Mouse (Mus musculus): Measurements from ENCODE around the gene Tas2r119. TPM values are rescaled to one million over a fixed set of nuclear protein-coding genes. Genes with fewer than 3 reads are reported as not detected.

The Tas2r119 gene
- polyA plus RNA-seq (2015; fragmentation: Nextera tagmentation; extraction: Ambion mirVana), result not detected in 2 replicates

- Histone ChIP-seq H3K9me3 (no peaks in the 10 kb centered on the region), H3K27me3 (replicated peaks) (no peaks in the 10 kb centered on the region), H3K4me3 (no peak within 1 kb of the TSS), H3K4me1 (no peaks in the 10 kb centered on the region), H3K27ac (replicated peaks) (no peak within 1 kb of the TSS), H3K4me2 (no peak within 1 kb of the TSS), H3K9ac (no peak within 1 kb of the TSS), H3K36me3 (no peaks in the 10 kb centered on the region)
- ATAC-seq (ENCODE audit: extremely low read depth, insufficient number of reproducible peaks, low FRiP score, low TSS enrichment), result no peak
- 70% methylated on average over 4 of the region's 4 CpGs for WGBS
These were observed at the start of gene Tas2r119 for GRCm38 (mm10) chr15:32176989-32177388. Gene Tas2r119 (plus strand): TSS chr15:32177289.

GRCm38 (mm10) chr15:32132315-32132714 lies 44.8 kb upstream of the Tas2r119 start:
- Histone ChIP-seq H3K36me3 (no peaks in the 10 kb centered on the region), H3K4me1 (no peaks in the 10 kb centered on the region), H3K9ac (no peak overlapping the region)

DNA sequence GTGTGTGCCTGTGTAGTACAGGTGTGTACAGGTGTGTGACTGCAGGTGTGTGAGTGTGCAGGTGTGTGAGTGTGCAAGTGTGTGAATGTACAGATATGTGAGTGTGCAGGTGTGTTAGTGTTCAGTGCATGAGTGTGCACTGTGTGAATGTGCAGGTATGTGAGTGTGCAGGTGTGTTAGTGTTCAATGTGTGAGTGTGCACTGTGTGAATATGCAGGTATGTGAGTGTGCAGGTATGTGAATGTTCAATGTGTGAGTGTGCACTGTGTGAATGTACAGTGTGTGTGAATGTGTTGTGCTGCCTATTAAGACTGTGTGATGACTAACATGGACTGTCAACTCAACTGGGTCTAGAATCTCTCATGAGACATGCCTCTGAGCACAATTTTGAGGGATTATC lies 35.4 kb upstream of the Tas2r119 start:
- ATAC-seq (ENCODE audit: extremely low read depth, insufficient number of reproducible peaks, low FRiP score, low TSS enrichment), result no peak

More at GRCm38 (mm10) chr15:32132315-32132714, 44.8 kb upstream of the Tas2r119 start:
- no peak overlapping the region for H3K4me3 ChIP-seq
- no peaks in the 10 kb centered on the region for H3K27me3 ChIP-seq (replicated peaks)
- H3K27ac ChIP-seq (replicated peaks), result no peak overlapping the region
- no peaks in the 10 kb centered on the region for H3K9me3 ChIP-seq
- H3K4me2 ChIP-seq, result no peak overlapping the region
- ATAC-seq (ENCODE audit: extremely low read depth, insufficient number of reproducible peaks, low FRiP score, low TSS enrichment), result no peak
- 83% methylated on average over 7 of the region's 7 CpGs for WGBS

GRCm38 (mm10) chr15:32144269-32144668 lies 32.8 kb upstream of the Tas2r119 start:
- Histone ChIP-seq H3K27me3 (replicated peaks) (no peaks in the 10 kb centered on the region), H3K27ac (replicated peaks) (no peak overlapping the region), H3K4me3 (no peak overlapping the region), H3K4me1 (no peaks in the 10 kb centered on the region; the same call in 1 of the 2 replicates), H3K36me3 (no peaks in the 10 kb centered on the region), H3K4me2 (no peak overlapping the region), H3K9me3 (no peaks in the 10 kb centered on the region), H3K9ac (no peak overlapping the region)
- ATAC-seq (ENCODE audit: extremely low read depth, insufficient number of reproducible peaks, low FRiP score, low TSS enrichment), result no peak
- 49% methylated on average over 3 of the region's 3 CpGs for WGBS

More for the DNA sequence above, 35.4 kb upstream of the Tas2r119 start:
- Histone ChIP-seq H3K4me1 (no peaks in the 10 kb centered on the region), H3K27me3 (replicated peaks) (no peaks in the 10 kb centered on the region), H3K27ac (replicated peaks) (no peak overlapping the region), H3K4me2 (no peak overlapping the region), H3K4me3 (no peak overlapping the region), H3K9me3 (no peaks in the 10 kb centered on the region), H3K36me3 (no peaks in the 10 kb centered on the region), H3K9ac (no peak overlapping the region)

GRCm38 (mm10) chr15:32153404-32153803 lies 23.7 kb upstream of the Tas2r119 start:
- WGBS, result 74% methylated on average over 2 of the region's 2 CpGs
- ATAC-seq (ENCODE audit: extremely low read depth, insufficient number of reproducible peaks, low FRiP score, low TSS enrichment), result no peak
- no peaks in the 10 kb centered on the region for H3K27me3 ChIP-seq (replicated peaks)
- H3K9me3 ChIP-seq, result no peaks in the 10 kb centered on the region
- H3K4me2 ChIP-seq, result no peak overlapping the region
- no peaks in the 10 kb centered on the region for H3K36me3 ChIP-seq
- no peak overlapping the region for H3K9ac ChIP-seq
- no peak overlapping the region for H3K27ac ChIP-seq (replicated peaks)
- no peaks in the 10 kb centered on the region; the same call in 1 of the 2 replicates for H3K4me1 ChIP-seq
- H3K4me3 ChIP-seq, result no peak overlapping the region

GRCm38 (mm10) chr15:32153857-32154449 lies 23.1 kb upstream of the Tas2r119 start:
- no peaks in the 10 kb centered on the region for H3K27me3 ChIP-seq (replicated peaks)
- H3K9ac ChIP-seq, result no peak overlapping the region
- no peaks in the 10 kb centered on the region for H3K36me3 ChIP-seq
- H3K4me1 ChIP-seq, result no peaks in the 10 kb centered on the region
- H3K27ac ChIP-seq (replicated peaks), result no peak overlapping the region
- no peaks in the 10 kb centered on the region for H3K9me3 ChIP-seq
- no peak for ATAC-seq (ENCODE audit: extremely low read depth, insufficient number of reproducible peaks, low FRiP score, low TSS enrichment)
- WGBS, result 69% methylated on average over 11 of the region's 11 CpGs
- H3K4me3 ChIP-seq, result no peak overlapping the region
- no peak overlapping the region for H3K4me2 ChIP-seq

GRCm38 (mm10) chr15:32156126-32156525 lies 21.0 kb upstream of the Tas2r119 start:
- no peak overlapping the region for H3K4me2 ChIP-seq
- H3K4me3 ChIP-seq, result no peak overlapping the region
- H3K36me3 ChIP-seq, result no peaks in the 10 kb centered on the region
- no peak overlapping the region for H3K27ac ChIP-seq (replicated peaks)
- WGBS, result 77% methylated on average over 5 of the region's 5 CpGs
- H3K27me3 ChIP-seq (replicated peaks), result no peaks in the 10 kb centered on the region
- H3K4me1 ChIP-seq, result no peaks in the 10 kb centered on the region
- no peaks in the 10 kb centered on the region for H3K9me3 ChIP-seq
- no peak for ATAC-seq (ENCODE audit: extremely low read depth, insufficient number of reproducible peaks, low FRiP score, low TSS enrichment)
- H3K9ac ChIP-seq, result no peak overlapping the region

- H3K9me3 ChIP-seq, result no peaks in the 10 kb centered on the region
- no peak for ATAC-seq (ENCODE audit: extremely low read depth, insufficient number of reproducible peaks, low FRiP score, low TSS enrichment)
- peaks cover 7% of the 10 kb centered on the region for H3K4me1 ChIP-seq
These were observed 16.8 kb upstream of the Tas2r119 start for GRCm38 (mm10) chr15:32160281-32160680.

GRCm38 (mm10) chr15:32171764-32172163 lies 5.3 kb upstream of the Tas2r119 start:
- no peak overlapping the region for H3K4me3 ChIP-seq
- H3K36me3 ChIP-seq, result no peaks in the 10 kb centered on the region
- no peaks in the 10 kb centered on the region for H3K9me3 ChIP-seq
- no peak for ATAC-seq (ENCODE audit: extremely low read depth, insufficient number of reproducible peaks, low FRiP score, low TSS enrichment)
- H3K9ac ChIP-seq, result no peak overlapping the region
- H3K4me1 ChIP-seq, result no peaks in the 10 kb centered on the region
- H3K27me3 ChIP-seq (replicated peaks), result no peaks in the 10 kb centered on the region
- 51% methylated on average over 6 of the region's 6 CpGs for WGBS
- no peak overlapping the region for H3K27ac ChIP-seq (replicated peaks)
- no peak overlapping the region for H3K4me2 ChIP-seq

More at GRCm38 (mm10) chr15:32160281-32160680, 16.8 kb upstream of the Tas2r119 start:
- H3K4me2 ChIP-seq, result no peak overlapping the region
- no peak overlapping the region for H3K4me3 ChIP-seq
- H3K36me3 ChIP-seq, result no peaks in the 10 kb centered on the region
- no peak overlapping the region for H3K27ac ChIP-seq (replicated peaks)
- H3K27me3 ChIP-seq (replicated peaks), result no peaks in the 10 kb centered on the region
- H3K9ac ChIP-seq, result no peak overlapping the region

- no peak for ATAC-seq (ENCODE audit: extremely low read depth, insufficient number of reproducible peaks, low FRiP score, low TSS enrichment)
- Histone ChIP-seq H3K27ac (replicated peaks) (no peak overlapping the region), H3K9ac (no peak overlapping the region), H3K36me3 (no peaks in the 10 kb centered on the region), H3K27me3 (replicated peaks) (no peaks in the 10 kb centered on the region), H3K9me3 (no peaks in the 10 kb centered on the region), H3K4me3 (no peak overlapping the region), H3K4me1 (no peaks in the 10 kb centered on the region), H3K4me2 (no peak overlapping the region)
- 76% methylated on average over 9 of the region's 9 CpGs for WGBS
These were observed 4.7 kb upstream of the Tas2r119 start for GRCm38 (mm10) chr15:32172175-32172987.

DNA sequence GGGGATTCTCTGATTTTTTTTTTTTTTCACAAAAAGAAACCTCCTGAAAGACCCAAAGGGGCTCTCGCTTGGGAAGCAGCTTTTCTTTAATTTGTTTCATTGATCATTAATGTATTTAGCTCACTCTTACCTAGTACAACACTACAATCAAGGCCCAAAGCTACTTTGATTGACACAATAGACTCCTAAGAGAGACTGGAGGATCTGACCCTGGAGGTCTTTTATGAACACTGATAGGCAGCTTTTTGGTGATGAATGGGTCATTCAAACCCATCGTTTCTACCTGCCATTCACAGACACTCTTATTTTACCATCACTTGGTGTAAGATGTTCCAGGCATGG lies 4.1 kb upstream of the Tas2r119 start:
- no peaks in the 10 kb centered on the region for H3K27me3 ChIP-seq (replicated peaks)
- 79% methylated on average over 2 of the region's 2 CpGs for WGBS
- H3K9me3 ChIP-seq, result no peaks in the 10 kb centered on the region
- no peaks in the 10 kb centered on the region for H3K4me1 ChIP-seq
- no peak for ATAC-seq (ENCODE audit: extremely low read depth, insufficient number of reproducible peaks, low FRiP score, low TSS enrichment)
- no peak overlapping the region for H3K4me2 ChIP-seq
- no peak overlapping the region for H3K27ac ChIP-seq (replicated peaks)
- H3K36me3 ChIP-seq, result no peaks in the 10 kb centered on the region
- H3K4me3 ChIP-seq, result no peak overlapping the region
- no peak overlapping the region for H3K9ac ChIP-seq

Measured in heart, embryonic 13.5 days (tissue).